Mouse (Mus musculus) heart, embryonic 13.5 days (tissue): ENCODE measurements at regions not wholly inside any gene's neighbourhood (a gene's known extent, or its start where the extent isn't known, plus 50 kb on each side); places are given as distances from the start of the nearest gene placed in this dataset.

Experiments used
- ATAC-seq: fragments of 200-750 bp; cut with Nextera tagmentation; 2 replicates; pipeline ENCODE4 v1.8.0; 2017; ENCODE audit warnings: moderate TSS enrichment; ENCODE audit not compliant: insufficient number of reproducible peaks, low FRiP score, low TSS enrichment; ENCODE audit errors: extremely low read depth
- H3K27ac ChIP-seq: fragments of 300-500 bp; sonication (generic); replicated peaks from 2 replicates; pipeline ENCODE4 v1.5.1; 2015; ENCODE audit warnings: moderate library complexity, mild to moderate bottlenecking, inconsistent platforms
- H3K27me3 ChIP-seq: fragments of 300-500 bp; sonication (generic); replicated peaks from 2 replicates; pipeline ENCODE4 v1.6.1; 2015; ENCODE audit warnings: mild to moderate bottlenecking, inconsistent platforms
- H3K36me3 ChIP-seq: fragments of 300-500 bp; sonication (generic); 2 replicates; pipeline ENCODE4 v1.6.1; 2015; ENCODE audit warnings: mild to moderate bottlenecking, inconsistent platforms
- H3K4me1 ChIP-seq: fragments of 300-500 bp; sonication (generic); 2 replicates; pipeline ENCODE4 v1.6.1; 2015; ENCODE audit warnings: inconsistent platforms
- H3K4me2 ChIP-seq: fragments of 300-500 bp; sonication (generic); 2 replicates; pipeline ENCODE4 v1.6.1; 2015; ENCODE audit warnings: inconsistent platforms, mild to moderate bottlenecking, moderate library complexity
- H3K4me3 ChIP-seq: fragments of 300-500 bp; sonication (generic); 2 replicates; pipeline ENCODE4 v1.5.1; 2015; ENCODE audit warnings: moderate library complexity, mild to moderate bottlenecking, inconsistent platforms
- H3K9ac ChIP-seq: fragments of 300-500 bp; sonication (generic); 2 replicates; pipeline ENCODE4 v1.6.1; 2015; ENCODE audit warnings: inconsistent platforms, mild to moderate bottlenecking, moderate library complexity
- H3K9me3 ChIP-seq: fragments of 300-500 bp; sonication (generic); 2 replicates; pipeline ENCODE4 v1.6.1; 2016; ENCODE audit warnings: inconsistent platforms
- WGBS: fragments of 180-500 bp; shearing (Covaris S2); methylation state at CpG from one replicate; pipeline ENCODE4 v1.1.7; 2015; ENCODE audit warnings: mixed read lengths; 5-methylcytosine and 5-hydroxymethylcytosine counted together

DNA sequence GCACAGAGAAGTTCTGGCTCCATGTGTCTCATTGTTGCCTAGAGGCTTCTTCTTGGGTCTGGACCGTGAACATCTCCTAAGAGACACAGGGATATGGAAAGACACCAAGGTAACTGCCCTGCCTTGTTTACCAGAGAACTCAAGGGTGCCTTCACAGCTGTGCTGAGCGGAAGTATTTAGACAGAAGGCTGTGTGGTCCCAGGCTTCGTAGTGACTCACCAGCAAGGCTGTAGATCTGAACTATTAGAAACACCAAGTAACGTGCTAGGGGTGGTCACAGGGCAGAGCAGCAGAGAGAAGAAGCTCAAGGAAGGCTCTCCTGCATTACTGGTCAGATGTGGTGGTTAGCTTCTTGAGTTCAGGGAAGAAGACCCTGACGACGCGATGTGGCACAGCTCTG, 51.6 kb upstream of the Lpp start:
- no peak for ATAC-seq
- peaks cover 6% of the 10 kb centered on the region for H3K4me1 ChIP-seq
- 79% methylated on average over 7 of the region's 7 CpGs for WGBS
- H3K4me3 ChIP-seq = no peak overlapping the region
- H3K9ac ChIP-seq = no peak overlapping the region
- no peaks in the 10 kb centered on the region for H3K9me3 ChIP-seq
- no peaks in the 10 kb centered on the region for H3K27me3 ChIP-seq
- H3K4me2 ChIP-seq = no peak overlapping the region
- no peaks in the 10 kb centered on the region for H3K36me3 ChIP-seq
- no peak overlapping the region for H3K27ac ChIP-seq

DNA sequence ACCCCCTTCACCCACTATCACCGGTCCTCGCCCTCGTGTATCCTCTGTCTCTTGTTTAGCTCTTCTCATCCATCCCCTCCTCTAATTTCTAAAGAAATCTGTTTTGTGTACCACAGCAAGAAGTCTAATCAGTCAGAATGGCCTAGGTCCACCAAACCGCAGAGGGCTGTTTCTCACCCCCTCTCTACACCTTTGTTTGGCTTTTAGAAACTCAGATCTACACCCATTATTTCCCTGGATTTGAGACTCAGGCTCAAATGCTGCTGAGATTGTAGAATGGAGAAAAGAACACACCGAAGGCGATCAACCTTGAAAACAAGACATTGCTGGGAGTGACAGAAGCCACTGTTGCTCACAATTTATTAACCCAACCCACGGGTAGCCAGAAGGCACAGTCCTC, 52.7 kb upstream of the Lpp start:
- H3K9ac ChIP-seq = no peak overlapping the region
- 73% methylated on average over 7 of the region's 7 CpGs for WGBS

DNA sequence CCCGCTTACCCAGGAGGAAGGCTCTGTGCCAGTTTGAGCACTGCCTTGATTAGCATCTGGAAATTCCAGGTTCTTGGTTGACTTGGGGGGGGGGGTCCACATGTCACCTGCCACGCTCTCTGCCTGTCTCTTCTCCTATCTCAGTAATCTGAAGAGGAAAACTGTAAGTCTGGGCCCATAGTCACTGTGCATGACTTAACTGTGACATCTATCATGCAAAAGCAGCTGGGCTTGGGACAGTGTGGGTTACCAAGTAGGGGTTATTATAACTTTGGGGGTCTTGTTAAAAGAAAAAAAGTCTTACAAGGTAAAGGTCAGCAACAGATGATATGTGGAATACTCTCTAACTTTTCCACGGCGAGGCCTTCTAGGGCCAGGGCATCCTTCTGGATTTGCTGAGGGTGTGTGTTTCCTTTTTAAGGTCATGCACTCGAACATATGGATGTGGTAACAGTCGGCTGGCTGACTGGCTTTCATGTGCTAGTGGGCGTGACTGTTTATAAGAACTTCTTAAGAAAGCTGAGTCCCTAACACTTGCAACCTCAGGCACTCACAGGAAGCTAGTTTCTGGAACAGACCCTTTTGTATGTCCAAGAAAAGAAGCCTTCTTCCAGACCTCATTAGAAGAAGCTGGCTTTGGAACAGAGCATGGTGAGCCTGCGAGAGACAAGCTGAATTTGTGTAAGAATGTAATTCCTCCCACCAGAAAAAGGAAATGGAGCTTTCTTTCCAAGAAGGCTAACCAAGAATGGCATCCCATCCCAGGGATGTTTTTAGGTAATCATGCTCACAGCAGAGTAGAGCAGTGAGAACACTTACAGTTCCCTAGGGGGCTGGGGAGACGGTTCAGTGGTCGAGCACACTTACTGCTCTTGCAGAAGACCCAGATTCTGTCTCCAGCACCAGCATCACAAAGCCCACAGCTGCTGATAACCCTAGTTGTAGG, 53.7 kb upstream of the Lpp start:
- no peaks in the 10 kb centered on the region for H3K27me3 ChIP-seq
- H3K9me3 ChIP-seq = no peaks in the 10 kb centered on the region
- ATAC-seq = no peak
- H3K27ac ChIP-seq = no peak overlapping the region
- no peak overlapping the region for H3K4me2 ChIP-seq
- 54% methylated on average over 10 of the region's 10 CpGs for WGBS
- H3K36me3 ChIP-seq = no peaks in the 10 kb centered on the region
- no peak overlapping the region for H3K4me3 ChIP-seq
- H3K4me1 ChIP-seq = 0 out of 2 replicates have a peak, but pooled peaks cover 2% of the 10 kb centered on the region
- no peak overlapping the region for H3K9ac ChIP-seq

More for the DNA sequence above, 52.7 kb upstream of the Lpp start:
- no peak for ATAC-seq
- Histone ChIP-seq H3K27me3 (no peaks in the 10 kb centered on the region), H3K9me3 (no peaks in the 10 kb centered on the region), H3K36me3 (no peaks in the 10 kb centered on the region), H3K4me1 (0 out of 2 replicates have a peak, but pooled peaks cover 2% of the 10 kb centered on the region), H3K27ac (no peak overlapping the region), H3K4me3 (no peak overlapping the region), H3K4me2 (no peak overlapping the region)

DNA sequence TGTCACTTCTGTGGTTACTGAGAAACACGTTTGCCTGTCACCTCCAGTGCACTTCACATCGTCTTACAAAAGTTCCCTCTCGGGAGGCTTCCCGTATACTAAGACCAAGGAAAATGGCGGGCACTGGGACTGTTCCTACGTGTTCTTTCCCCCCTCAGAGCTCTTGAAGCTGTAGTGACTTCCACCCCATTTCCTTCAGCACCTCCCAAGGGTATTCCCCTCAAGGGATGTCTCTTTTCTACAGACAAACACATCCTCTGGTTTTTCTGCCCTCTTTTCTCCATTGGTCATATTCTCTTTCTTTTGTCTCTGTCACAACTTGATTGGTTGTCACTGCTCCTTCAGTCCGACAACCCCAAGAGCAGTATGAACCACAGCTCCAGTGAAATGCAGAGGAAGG, 54.9 kb upstream of the Lpp start:
- Histone ChIP-seq H3K4me1 (0 out of 2 replicates have a peak, but pooled peaks cover 2% of the 10 kb centered on the region), H3K9me3 (no peaks in the 10 kb centered on the region), H3K9ac (no peak overlapping the region), H3K36me3 (no peaks in the 10 kb centered on the region), H3K4me2 (no peak overlapping the region), H3K4me3 (no peak overlapping the region), H3K27me3 (no peaks in the 10 kb centered on the region), H3K27ac (no peak overlapping the region)
- no peak for ATAC-seq
- WGBS = 84% methylated on average over 7 of the region's 7 CpGs

DNA sequence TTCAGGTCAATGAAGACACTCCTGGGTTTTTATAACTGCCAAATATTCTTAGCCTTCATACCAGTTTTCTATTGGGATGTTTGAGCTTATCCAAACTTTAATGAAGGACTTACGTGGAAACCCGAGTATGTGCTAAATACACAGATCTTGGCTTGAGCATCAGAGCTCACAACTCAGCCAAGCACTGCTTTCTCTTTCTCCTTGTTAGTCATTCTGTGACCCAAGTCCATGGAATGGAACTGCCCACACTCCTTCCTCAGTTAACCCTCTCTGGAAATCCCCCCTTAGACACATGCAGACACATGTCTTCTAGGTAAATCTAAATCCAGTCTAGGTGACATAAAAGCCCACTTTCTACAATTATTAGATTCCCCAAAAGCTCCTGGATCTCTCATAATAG, 58.9 kb upstream of the Lpp start:
- 0 out of 2 replicates have a peak, but pooled peaks cover 4% of the 10 kb centered on the region for H3K4me1 ChIP-seq
- no peak for ATAC-seq
- no peak overlapping the region for H3K4me2 ChIP-seq
- H3K9me3 ChIP-seq = no peaks in the 10 kb centered on the region
- no peak overlapping the region for H3K27ac ChIP-seq
- no peak overlapping the region for H3K4me3 ChIP-seq
- no peaks in the 10 kb centered on the region for H3K36me3 ChIP-seq
- WGBS = 77% methylated on average over 2 of the region's 2 CpGs
- no peak overlapping the region for H3K9ac ChIP-seq
- H3K27me3 ChIP-seq = no peaks in the 10 kb centered on the region

DNA sequence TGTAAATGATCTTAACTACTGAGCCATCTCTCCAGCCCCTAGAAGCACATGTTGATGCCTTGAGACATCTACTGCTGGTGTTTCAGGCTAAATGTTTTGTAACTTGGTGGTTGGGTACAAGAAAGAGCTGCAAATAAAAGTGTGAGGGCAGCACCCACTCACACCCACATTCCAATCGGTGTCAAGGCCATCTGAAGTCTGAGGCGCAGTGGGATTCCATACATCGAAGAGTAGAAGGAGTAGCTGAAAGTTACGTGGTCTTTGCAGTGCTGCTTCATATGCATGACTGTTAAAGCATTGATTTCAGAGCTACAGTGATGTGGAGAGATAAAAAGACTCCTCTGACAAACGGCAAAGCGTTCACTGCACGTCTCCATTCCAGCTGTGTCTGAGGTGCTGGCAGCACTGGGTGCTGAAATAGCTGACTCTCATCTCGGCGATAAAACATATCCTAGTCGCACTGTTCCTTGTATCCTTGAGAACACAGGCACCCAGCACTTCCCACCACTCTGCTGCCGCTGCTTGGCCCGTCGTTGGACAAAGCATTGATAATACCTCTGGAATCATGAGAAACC, 61.8 kb upstream of the Lpp start:
- 53% methylated on average over 13 of the region's 13 CpGs for WGBS
- H3K4me3 ChIP-seq = no peak overlapping the region

DNA sequence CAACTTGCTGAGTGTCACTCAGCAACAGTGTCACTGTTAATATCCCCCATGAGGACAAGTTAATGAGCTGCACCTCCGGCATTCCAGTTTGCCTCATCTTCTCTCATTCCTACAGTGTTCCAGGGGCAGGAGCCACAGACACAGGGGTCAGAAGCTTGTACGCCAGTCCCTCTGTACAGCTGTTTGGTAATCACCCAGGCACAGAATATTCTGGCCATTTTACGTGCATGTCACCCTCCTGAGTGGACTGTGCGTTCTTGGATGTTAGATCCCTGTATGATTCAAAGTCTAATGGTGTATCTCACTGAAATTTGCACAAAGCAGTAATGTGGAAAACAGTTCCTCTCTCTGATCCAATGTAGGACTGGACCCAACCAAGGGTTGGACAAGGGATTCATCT, 66.7 kb upstream of the Lpp start:
- Histone ChIP-seq H3K4me2 (no peak overlapping the region), H3K36me3 (no peaks in the 10 kb centered on the region), H3K27me3 (no peaks in the 10 kb centered on the region), H3K4me3 (no peak overlapping the region), H3K9ac (no peak overlapping the region), H3K9me3 (no peaks in the 10 kb centered on the region), H3K4me1 (no peaks in the 10 kb centered on the region), H3K27ac (no peak overlapping the region)
- no peak for ATAC-seq
- 84% methylated on average over 4 of the region's 4 CpGs for WGBS

More for the DNA sequence above, 61.8 kb upstream of the Lpp start:
- H3K4me2 ChIP-seq = no peak overlapping the region
- no peaks in the 10 kb centered on the region for H3K27me3 ChIP-seq
- no peaks in the 10 kb centered on the region for H3K9me3 ChIP-seq
- no peak for ATAC-seq
- H3K36me3 ChIP-seq = no peaks in the 10 kb centered on the region
- H3K4me1 ChIP-seq = 0 out of 2 replicates have a peak, but pooled peaks cover 4% of the 10 kb centered on the region
- no peak overlapping the region for H3K9ac ChIP-seq
- H3K27ac ChIP-seq = no peak overlapping the region

DNA sequence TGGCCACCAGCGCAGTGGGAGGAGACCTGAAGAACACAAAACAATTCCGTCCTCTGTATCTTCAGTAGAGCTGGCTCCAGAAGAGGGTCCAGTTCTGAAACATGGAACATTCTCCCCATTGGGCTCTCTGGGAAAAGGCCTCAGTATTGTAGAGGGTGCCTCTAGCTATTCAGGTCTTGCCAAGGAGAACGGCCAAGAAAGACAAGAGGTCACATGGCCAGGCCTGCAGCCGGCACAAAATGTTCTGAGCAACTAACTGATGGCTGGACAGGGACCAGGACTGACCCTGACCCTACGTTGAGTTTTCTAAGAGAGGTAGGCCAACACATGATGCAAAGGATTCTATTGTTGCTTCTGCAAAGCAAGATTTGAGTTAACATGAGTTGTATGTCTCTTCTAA, 67.3 kb upstream of the Lpp start:
- Histone ChIP-seq H3K9ac (no peak overlapping the region), H3K27ac (no peak overlapping the region), H3K4me2 (no peak overlapping the region), H3K4me3 (no peak overlapping the region), H3K27me3 (no peaks in the 10 kb centered on the region), H3K9me3 (no peaks in the 10 kb centered on the region), H3K4me1 (no peaks in the 10 kb centered on the region), H3K36me3 (no peaks in the 10 kb centered on the region)
- 81% methylated on average over 5 of the region's 5 CpGs for WGBS
- no peak for ATAC-seq

DNA sequence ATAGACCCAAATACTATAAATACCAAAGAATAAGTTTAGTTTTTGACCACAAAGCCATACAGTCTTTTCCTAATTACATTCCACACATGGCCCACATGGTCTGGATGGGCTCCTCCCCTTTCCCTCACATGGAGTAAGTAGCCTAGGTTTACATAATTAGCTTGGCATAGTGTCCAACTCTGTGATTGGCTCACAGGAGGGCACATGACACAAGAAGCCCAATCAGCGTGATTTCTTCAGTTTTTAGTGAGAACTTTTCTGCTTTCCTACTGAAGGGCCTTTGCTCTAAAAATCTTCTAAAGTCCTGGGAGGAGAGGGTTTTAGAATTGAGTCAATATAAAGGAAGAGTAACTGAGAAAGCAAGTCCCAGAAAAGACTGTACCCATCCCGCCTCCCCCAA, 68.4 kb upstream of the Lpp start:
- no peak overlapping the region for H3K27ac ChIP-seq
- no peaks in the 10 kb centered on the region for H3K36me3 ChIP-seq
- no peak overlapping the region for H3K4me2 ChIP-seq
- no peaks in the 10 kb centered on the region for H3K27me3 ChIP-seq
- H3K9ac ChIP-seq = no peak overlapping the region
- H3K4me3 ChIP-seq = no peak overlapping the region
- WGBS = 80% methylated on average over 2 of the region's 2 CpGs
- H3K9me3 ChIP-seq = no peaks in the 10 kb centered on the region
- ATAC-seq = no peak
- H3K4me1 ChIP-seq = no peaks in the 10 kb centered on the region

DNA sequence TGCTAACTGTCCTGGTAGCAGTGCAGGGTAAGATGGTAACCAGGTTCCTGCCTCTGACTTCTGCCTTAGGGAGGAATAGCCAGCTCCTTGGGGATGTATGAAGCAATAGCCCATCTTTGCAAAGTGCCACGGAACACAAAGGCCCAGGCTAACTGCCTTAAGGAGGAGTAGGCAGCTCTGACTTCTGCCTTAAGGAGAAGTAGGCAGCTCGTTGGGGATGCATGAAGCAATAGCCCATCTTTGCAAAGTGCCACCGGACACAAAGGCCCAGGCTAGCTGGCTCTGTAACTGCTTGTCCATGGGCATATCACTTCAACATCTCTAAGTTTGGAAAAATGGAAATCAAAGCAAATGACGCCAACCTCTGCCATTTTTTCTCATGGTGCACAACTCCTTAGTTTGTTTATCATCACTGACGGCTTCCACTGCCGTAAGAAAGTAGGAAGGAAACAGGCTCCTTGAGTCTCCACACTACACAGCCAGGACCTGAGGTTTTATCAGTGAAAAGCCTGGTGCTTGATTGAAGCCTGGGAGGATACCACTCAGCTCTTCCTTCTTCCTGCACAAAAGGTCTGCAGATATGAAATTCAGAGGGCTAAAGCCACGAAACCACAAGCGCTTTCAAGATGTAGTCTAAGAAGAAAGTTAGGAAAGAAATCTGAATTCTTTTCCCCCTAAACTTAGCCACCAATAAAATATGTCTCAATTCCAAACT, 74.4 kb upstream of the Lpp start:
- no peak for ATAC-seq

DNA sequence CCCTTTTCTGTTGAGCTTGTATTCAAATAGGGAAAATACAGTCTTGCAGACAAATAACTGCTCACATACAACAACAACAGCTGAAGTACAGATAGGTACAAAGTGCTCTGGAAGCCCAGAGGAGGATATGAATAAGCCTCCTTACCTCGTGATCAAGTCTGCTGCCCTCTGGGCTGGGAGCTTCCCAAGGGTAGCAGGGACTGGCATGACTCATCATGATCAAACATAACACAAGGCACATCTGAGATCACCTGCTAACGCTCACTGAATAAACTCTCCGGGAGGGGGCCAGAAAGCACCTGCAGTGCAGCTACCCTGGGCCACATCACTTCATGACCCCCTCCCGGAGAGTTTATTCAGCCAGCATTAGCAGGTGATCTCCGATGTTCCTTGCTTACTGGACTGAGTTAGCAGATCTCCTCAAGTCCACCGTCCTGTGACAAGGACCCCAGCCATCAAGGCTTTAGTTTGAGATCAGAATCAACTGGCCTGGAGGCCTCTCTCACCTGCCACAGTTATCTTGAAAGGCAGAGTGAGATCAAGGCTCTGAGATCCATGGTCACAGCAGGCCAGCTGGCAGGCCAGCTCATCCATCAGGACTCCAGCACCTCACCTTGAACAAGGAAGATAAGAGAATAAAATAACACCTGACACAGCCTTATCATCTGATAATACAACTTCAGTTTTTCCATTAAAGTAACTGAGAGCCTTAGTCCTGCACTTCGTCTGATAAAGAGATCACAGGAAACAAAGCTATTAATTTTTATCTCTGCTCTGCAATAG, 79.6 kb upstream of the Lpp start:
- WGBS = 50% methylated on average over 7 of the region's 7 CpGs
- ATAC-seq = no peak

More for the DNA sequence above, 74.4 kb upstream of the Lpp start:
- Histone ChIP-seq H3K9me3 (no peaks in the 10 kb centered on the region; the same call in 1 of the 2 replicates), H3K4me3 (no peak overlapping the region), H3K4me2 (no peak overlapping the region), H3K27ac (no peak overlapping the region), H3K36me3 (no peaks in the 10 kb centered on the region), H3K4me1 (no peaks in the 10 kb centered on the region), H3K27me3 (no peaks in the 10 kb centered on the region), H3K9ac (no peak overlapping the region)
- WGBS = 67% methylated on average over 8 of the region's 8 CpGs

More for the DNA sequence above, 79.6 kb upstream of the Lpp start:
- Histone ChIP-seq H3K4me3 (no peak overlapping the region), H3K27ac (no peak overlapping the region), H3K4me2 (no peak overlapping the region), H3K36me3 (no peaks in the 10 kb centered on the region), H3K27me3 (no peaks in the 10 kb centered on the region), H3K4me1 (no peaks in the 10 kb centered on the region), H3K9ac (no peak overlapping the region), H3K9me3 (no peaks in the 10 kb centered on the region; the same call in 1 of the 2 replicates)
